Mouse (Mus musculus) limb, embryonic 14.5 days (tissue): ENCODE data around the gene Hfm1. TPM values are rescaled to one million over a fixed set of nuclear protein-coding genes. Genes with fewer than 3 reads are reported as not detected.

Experiments used
- ATAC-seq: fragments of 200-750 bp; cut with Nextera tagmentation; 2 replicates; pipeline ENCODE4 v1.8.0; 2017; ENCODE audit warnings: low read depth, moderate number of reproducible peaks, moderate TSS enrichment; ENCODE audit not compliant: low FRiP score
- DNase-seq: peaks from one replicate; pipeline ENCODE4 v3.0.0-alpha.2; 2015; ENCODE audit warnings: low spot score
- H3K27ac ChIP-seq: fragments of 300-500 bp; sonication (generic); replicated peaks from 2 replicates; pipeline ENCODE4 v1.5.1; 2014; ENCODE audit warnings: low read depth, mild to moderate bottlenecking, low read length, moderate library complexity, mixed read lengths
- H3K27me3 ChIP-seq: fragments of 300-500 bp; sonication (generic); 2 replicates; pipeline ENCODE4 v1.6.1; 2014; ENCODE audit warnings: low read length, mixed read lengths; ENCODE audit not compliant: control insufficient read depth, insufficient read depth
- H3K36me3 ChIP-seq: fragments of 300-500 bp; sonication (generic); 2 replicates; pipeline ENCODE4 v1.6.1; 2014; ENCODE audit warnings: mild to moderate bottlenecking, low read length, moderate library complexity, mixed read lengths; ENCODE audit not compliant: control insufficient read depth, insufficient read depth
- H3K4me1 ChIP-seq: fragments of 300-500 bp; sonication (generic); 2 replicates; pipeline ENCODE4 v1.6.1; 2014; ENCODE audit warnings: antibody characterized with exemption, low read length, mixed read lengths; ENCODE audit not compliant: control insufficient read depth, insufficient read depth
- H3K4me2 ChIP-seq: fragments of 300-500 bp; sonication (generic); replicated peaks from 2 replicates; pipeline ENCODE4 v1.6.1; 2014; ENCODE audit warnings: low read depth, mild to moderate bottlenecking, low read length, moderate library complexity; ENCODE audit not compliant: severe bottlenecking
- H3K4me3 ChIP-seq: fragments of 300-500 bp; sonication (generic); replicated peaks from 2 replicates; pipeline ENCODE4 v1.5.1; 2014; ENCODE audit warnings: low read length
- H3K9ac ChIP-seq: fragments of 300-500 bp; sonication (generic); 2 replicates; pipeline ENCODE4 v1.6.1; 2014; ENCODE audit warnings: mild to moderate bottlenecking, low read depth, low read length, moderate library complexity; ENCODE audit not compliant: severe bottlenecking
- H3K9me3 ChIP-seq: fragments of 300-500 bp; sonication (generic); 2 replicates; pipeline ENCODE4 v1.6.1; 2016; ENCODE audit warnings: low read length; ENCODE audit not compliant: control insufficient read depth
- POLR2A ChIP-seq: fragments of 200-500 bp; IDR thresholded peaks from 2 replicates; pipeline ENCODE4 v1.8.0; 2012; ENCODE audit warnings: inconsistent platforms, mild to moderate bottlenecking, moderate library complexity, borderline replicate concordance; ENCODE audit not compliant: insufficient read depth, insufficient read length; ENCODE audit errors: extremely low read depth
- WGBS: fragments of 180-500 bp; shearing (Covaris S2); extraction: QIAGEN DNeasy Blood & Tissue Kit; methylation state at CpG from one replicate; pipeline ENCODE4 v1.1.7; 2014; 5-methylcytosine and 5-hydroxymethylcytosine counted together
- polyA plus RNA-seq, 2 experiments: library from polyadenylated mRNA; depleted of rRNA in 1 of 2; stranded (reverse) in 1 of 2; unstranded in 1 of 2; fragments of >200 nt; fragmentation: Nextera tagmentation in 1 of 2; extraction: Ambion mirVana in 1 of 2; gene quantifications; 2 replicates each; pipeline versions ENCODE4 v1.2.1 to v1.2.3; 2012 to 2014

Gene Hfm1
- polyA plus RNA-seq, 2 experiments = 1.3 to 1.9 TPM

DNA sequence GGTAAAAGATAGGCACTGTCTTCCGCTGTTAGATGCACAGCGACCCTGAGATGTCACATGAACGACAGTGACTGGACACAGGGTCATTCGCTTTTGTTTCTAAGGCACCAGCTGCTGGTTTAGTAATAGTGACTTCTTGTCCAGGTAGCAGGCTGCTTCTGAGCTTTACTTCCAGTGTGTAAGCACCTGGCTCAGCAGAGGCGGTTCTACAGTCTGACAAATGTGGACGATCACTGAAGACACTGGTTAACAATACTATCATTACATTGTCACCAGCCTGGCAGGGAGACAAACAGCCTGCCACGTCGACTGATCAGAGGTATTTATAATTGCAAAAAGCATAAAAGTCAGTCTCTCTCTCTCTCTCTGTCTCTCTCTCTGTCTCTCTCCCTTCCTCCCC is 100.1 kb downstream of the Hfm1 start:
- H3K4me2 ChIP-seq = no peak overlapping the region
- no peaks in the 10 kb centered on the region for H3K9me3 ChIP-seq
- no peak overlapping the region for H3K27ac ChIP-seq
- DNase-seq (no peak), ATAC-seq (no peak)
- no peak for TF ChIP-seq POLR2A
- WGBS = 64% methylated on average over 8 of the region's 8 CpGs
- H3K4me3 ChIP-seq = no peak overlapping the region
- H3K36me3 ChIP-seq = no peaks in the 10 kb centered on the region
- no peaks in the 10 kb centered on the region for H3K4me1 ChIP-seq
- H3K9ac ChIP-seq = no peak overlapping the region
- no peaks in the 10 kb centered on the region for H3K27me3 ChIP-seq

GRCm38 (mm10) chr5:106825301-106825853 is 100.7 kb downstream of the Hfm1 start:
- peak overlapping the region; percentile 25; the same call in 1 of the 2 replicates for H3K9ac ChIP-seq
- peak overlapping the region; percentile 51 for H3K4me2 ChIP-seq
- no peaks in the 10 kb centered on the region for H3K4me1 ChIP-seq
- 15% methylated on average over 19 of the region's 19 CpGs for WGBS
- no peak for TF ChIP-seq POLR2A
- no peaks in the 10 kb centered on the region for H3K27me3 ChIP-seq
- no peaks in the 10 kb centered on the region for H3K9me3 ChIP-seq
- ATAC-seq (no peak; the same call in 1 of the 2 replicates), DNase-seq (no peak)
- no peaks in the 10 kb centered on the region for H3K36me3 ChIP-seq
- H3K27ac ChIP-seq = no peak overlapping the region
- H3K4me3 ChIP-seq = peak overlapping the region; percentile 21

GRCm38 (mm10) chr5:106824716-106825115 is 101.4 kb downstream of the Hfm1 start:
- Histone ChIP-seq H3K4me2 (peak overlapping the region; percentile 51; the same call in 1 of the 2 replicates), H3K9ac (no peak overlapping the region), H3K27me3 (no peaks in the 10 kb centered on the region), H3K9me3 (no peaks in the 10 kb centered on the region), H3K4me1 (no peaks in the 10 kb centered on the region), H3K27ac (no peak overlapping the region), H3K4me3 (no peak overlapping the region), H3K36me3 (no peaks in the 10 kb centered on the region)
- WGBS = 81% methylated on average over 5 of the region's 5 CpGs
- ATAC-seq = no peak
- no peak for DNase-seq
- TF ChIP-seq POLR2A = no peak

DNA sequence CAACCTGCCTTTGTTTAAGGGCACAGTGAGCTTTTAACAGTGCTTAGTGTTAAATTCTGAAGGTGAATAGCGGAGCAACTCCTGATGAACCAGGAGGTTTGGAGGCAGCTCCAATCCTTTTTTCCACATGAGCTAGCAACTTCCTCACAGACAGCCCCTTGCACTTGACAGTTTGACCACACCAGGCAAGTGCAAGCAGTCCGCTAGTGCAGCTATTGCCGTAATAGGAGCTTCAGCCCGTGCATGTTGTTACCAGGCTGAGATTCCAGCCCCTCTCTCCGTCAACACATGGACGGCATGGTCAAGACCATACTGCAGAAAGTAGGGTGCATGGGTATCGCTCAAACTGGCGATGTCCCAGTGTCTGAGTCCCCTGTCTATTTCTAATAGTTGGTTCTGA is 106.5 kb downstream of the Hfm1 start:
- no peak overlapping the region for H3K9ac ChIP-seq
- TF ChIP-seq POLR2A = no peak
- H3K36me3 ChIP-seq = no peaks in the 10 kb centered on the region
- peaks cover under 1% of the 10 kb centered on the region; the same call in 1 of the 2 replicates for H3K27me3 ChIP-seq
- WGBS = 83% methylated on average over 8 of the region's 8 CpGs
- H3K27ac ChIP-seq = no peak overlapping the region
- DNase-seq = no peak
- H3K9me3 ChIP-seq = no peaks in the 10 kb centered on the region
- no peak overlapping the region for H3K4me2 ChIP-seq
- H3K4me1 ChIP-seq = no peaks in the 10 kb centered on the region
- no peak for ATAC-seq
- no peak overlapping the region for H3K4me3 ChIP-seq

GRCm38 (mm10) chr5:106815923-106816654 is 110.0 kb downstream of the Hfm1 start:
- Histone ChIP-seq H3K4me3 (no peak overlapping the region), H3K4me1 (no peaks in the 10 kb centered on the region), H3K9me3 (no peaks in the 10 kb centered on the region), H3K4me2 (no peak overlapping the region), H3K27ac (no peak overlapping the region), H3K9ac (no peak overlapping the region), H3K36me3 (no peaks in the 10 kb centered on the region), H3K27me3 (peaks cover 7% of the 10 kb centered on the region; the same call in 1 of the 2 replicates)
- WGBS = 59% methylated on average over 15 of the region's 15 CpGs
- DNase-seq (no peak), ATAC-seq (no peak)
- TF ChIP-seq POLR2A = no peak
